Mouse (Mus musculus): ENCODE measurements at regions not wholly inside any gene's neighbourhood (a gene's known extent, or its start where the extent isn't known, plus 50 kb on each side); places are given as distances from the start of the nearest gene placed in this dataset.

DNA sequence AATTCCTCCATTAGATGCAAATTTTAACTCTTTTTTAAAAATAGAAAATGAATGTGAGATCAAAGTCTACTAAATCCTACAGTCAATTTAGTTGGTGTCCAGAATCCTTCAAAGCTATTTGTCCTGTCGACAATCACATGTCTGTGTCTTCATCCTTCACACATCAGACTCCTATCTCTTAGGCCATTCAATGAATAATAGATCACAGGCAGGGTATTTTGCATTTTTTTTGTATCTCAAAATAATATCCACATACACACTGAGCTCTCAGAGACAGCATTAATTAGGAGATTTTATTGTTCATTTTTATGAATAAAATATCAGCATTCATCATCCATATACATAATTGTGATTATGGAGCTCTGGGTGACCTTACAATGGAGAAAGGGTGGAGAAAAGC, 427.2 kb downstream of the Hao1 start:
- Histone ChIP-seq H3K4me2 (ENCODE audit: low read length) (no peak overlapping the region), H3K9me3 (replicated peaks; ENCODE audit: control insufficient read depth, low read length, poor library complexity, severe bottlenecking) (no peaks in the 10 kb centered on the region), H3K4me3 (ENCODE audit: low read depth, low read length) (no peak overlapping the region), H3K9ac (ENCODE audit: low read depth, low read length) (no peak overlapping the region), H3K36me3 (ENCODE audit: control insufficient read depth, insufficient read depth, low read length) (no peaks in the 10 kb centered on the region), H3K27ac (ENCODE audit: low read length) (no peak overlapping the region), H3K27me3 (ENCODE audit: control insufficient read depth, insufficient read depth, low read depth, low read length) (no peaks in the 10 kb centered on the region), H3K4me1 (ENCODE audit: control insufficient read depth, insufficient read depth, low read length) (no peaks in the 10 kb centered on the region)
- WGBS, result 43% methylated on average over 1 of the region's 1 CpGs
- ATAC-seq, result no peak

DNA sequence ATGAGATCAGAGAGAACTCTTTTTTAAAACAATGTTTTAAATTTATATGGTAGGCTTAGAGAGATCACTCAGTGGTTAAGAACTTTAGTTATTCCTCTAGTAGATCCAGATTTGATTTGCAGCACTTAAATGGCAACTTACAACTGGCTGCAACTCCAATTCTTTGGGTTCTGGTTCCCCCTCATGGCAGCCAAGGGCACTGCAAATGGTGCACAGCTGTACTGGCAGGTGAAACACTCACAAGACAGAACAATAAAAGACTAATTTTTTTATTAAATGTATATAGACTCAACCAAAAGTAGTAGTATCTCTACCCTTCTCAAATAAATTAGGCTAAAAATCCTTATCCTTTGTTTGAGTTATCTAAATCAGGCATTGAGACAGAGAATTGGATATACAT, 446.9 kb downstream of the Hao1 start:
- no peaks in the 10 kb centered on the region for H3K27me3 ChIP-seq (ENCODE audit: control insufficient read depth, insufficient read depth, low read depth, low read length)
- no peaks in the 10 kb centered on the region for H3K9me3 ChIP-seq (replicated peaks; ENCODE audit: control insufficient read depth, low read length, poor library complexity, severe bottlenecking)
- H3K4me2 ChIP-seq (ENCODE audit: low read length), result no peak overlapping the region
- no peaks in the 10 kb centered on the region for H3K36me3 ChIP-seq (ENCODE audit: control insufficient read depth, insufficient read depth, low read length)
- no peak overlapping the region for H3K4me3 ChIP-seq (ENCODE audit: low read depth, low read length)
- no peaks in the 10 kb centered on the region for H3K4me1 ChIP-seq (ENCODE audit: control insufficient read depth, insufficient read depth, low read length)
- no peak for ATAC-seq
- no peak overlapping the region for H3K27ac ChIP-seq (ENCODE audit: low read length)
- no peak overlapping the region for H3K9ac ChIP-seq (ENCODE audit: low read depth, low read length)

- Histone ChIP-seq H3K9ac (ENCODE audit: low read depth, low read length) (no peak overlapping the region), H3K4me3 (ENCODE audit: low read depth, low read length) (no peak overlapping the region), H3K4me2 (ENCODE audit: low read length) (no peak overlapping the region), H3K4me1 (ENCODE audit: control insufficient read depth, insufficient read depth, low read length) (no peaks in the 10 kb centered on the region), H3K9me3 (replicated peaks; ENCODE audit: control insufficient read depth, low read length, poor library complexity, severe bottlenecking) (no peaks in the 10 kb centered on the region; the same call in 1 of the 2 replicates), H3K27me3 (ENCODE audit: control insufficient read depth, insufficient read depth, low read depth, low read length) (no peaks in the 10 kb centered on the region), H3K27ac (ENCODE audit: low read length) (no peak overlapping the region), H3K36me3 (ENCODE audit: control insufficient read depth, insufficient read depth, low read length) (no peaks in the 10 kb centered on the region)
- WGBS, result 90% methylated on average over 2 of the region's 2 CpGs
- no peak for ATAC-seq
These were observed 465.8 kb downstream of the Hao1 start for GRCm38 (mm10) chr2:134088374-134088773.

DNA sequence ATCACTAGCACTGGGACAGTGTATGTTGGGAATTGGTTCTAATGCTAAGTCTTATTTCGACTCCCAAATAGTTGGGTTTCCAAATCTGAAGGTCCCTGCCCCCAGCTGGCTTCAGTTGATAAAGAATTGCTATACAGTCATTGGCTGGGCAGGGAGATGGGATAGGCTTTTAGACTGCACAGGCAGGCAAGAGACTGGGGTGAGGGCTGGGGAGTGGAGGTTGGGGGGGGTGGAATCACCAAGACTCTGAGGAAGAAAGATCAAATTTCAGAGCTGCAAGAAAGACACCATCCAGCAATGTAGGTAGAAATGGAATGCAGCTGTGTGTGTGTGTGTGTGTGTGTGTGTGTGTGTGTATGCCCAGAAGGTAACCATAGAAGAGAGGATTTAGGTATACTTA, 474.0 kb downstream of the Hao1 start:
- ATAC-seq, result no peak
- 77% methylated on average over 1 of the region's 1 CpGs for WGBS
- no peaks in the 10 kb centered on the region for H3K9me3 ChIP-seq (replicated peaks; ENCODE audit: control insufficient read depth, low read length, poor library complexity, severe bottlenecking)

DNA sequence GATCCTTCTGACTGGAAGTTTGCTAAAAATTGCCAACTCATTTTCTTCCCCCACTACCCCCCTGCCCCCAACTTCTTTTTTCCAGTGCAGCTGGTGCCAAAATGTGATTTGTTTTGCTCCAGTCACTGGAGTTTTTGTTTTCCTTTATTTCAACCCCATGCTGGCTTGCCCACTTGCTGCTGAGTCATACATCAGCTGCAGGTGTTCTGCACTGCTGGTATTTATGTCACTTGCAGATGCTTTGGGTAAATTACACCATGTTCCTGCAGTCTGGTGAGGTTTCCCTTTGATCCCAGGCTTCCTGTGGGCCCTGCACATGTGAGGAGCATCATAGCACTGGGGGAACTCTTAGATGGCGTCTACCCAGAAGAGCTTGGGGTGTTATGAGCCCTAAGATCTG, 476.2 kb downstream of the Hao1 start:
- H3K27me3 ChIP-seq (ENCODE audit: control insufficient read depth, insufficient read depth, low read depth, low read length), result no peaks in the 10 kb centered on the region
- 73% methylated on average over 1 of the region's 1 CpGs for WGBS
- no peak overlapping the region for H3K4me3 ChIP-seq (ENCODE audit: low read depth, low read length)

More for the DNA sequence above, 474.0 kb downstream of the Hao1 start:
- Histone ChIP-seq H3K4me1 (ENCODE audit: control insufficient read depth, insufficient read depth, low read length) (no peaks in the 10 kb centered on the region), H3K36me3 (ENCODE audit: control insufficient read depth, insufficient read depth, low read length) (no peaks in the 10 kb centered on the region), H3K27ac (ENCODE audit: low read length) (no peak overlapping the region), H3K4me2 (ENCODE audit: low read length) (no peak overlapping the region), H3K4me3 (ENCODE audit: low read depth, low read length) (no peak overlapping the region), H3K27me3 (ENCODE audit: control insufficient read depth, insufficient read depth, low read depth, low read length) (no peaks in the 10 kb centered on the region), H3K9ac (ENCODE audit: low read depth, low read length) (no peak overlapping the region)

DNA sequence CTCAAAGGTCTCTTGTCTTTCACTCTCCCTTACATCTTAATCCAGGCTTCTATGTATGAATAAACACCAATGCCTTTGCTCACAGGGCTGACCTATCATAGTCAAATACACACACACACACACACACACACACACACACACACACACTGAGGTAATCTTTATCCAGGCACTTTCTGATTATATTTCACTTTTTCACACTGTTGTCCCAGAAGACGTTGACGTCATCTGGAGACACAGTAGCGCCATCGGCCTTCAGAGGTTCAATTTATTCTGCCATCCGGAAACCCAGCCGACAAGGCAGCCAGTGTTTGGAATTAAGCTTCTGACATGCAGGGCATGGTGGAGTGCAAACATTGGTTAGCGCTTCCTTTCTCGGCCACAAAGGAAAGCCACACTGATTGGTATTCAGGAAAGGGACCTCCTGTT, 486.2 kb downstream of the Hao1 start:
- ATAC-seq, result peak; percentile 90
- H3K4me2 ChIP-seq (ENCODE audit: low read length), result peak overlapping the region; percentile 40
- H3K9me3 ChIP-seq (replicated peaks; ENCODE audit: control insufficient read depth, low read length, poor library complexity, severe bottlenecking), result no peaks in the 10 kb centered on the region
- no peak overlapping the region for H3K9ac ChIP-seq (ENCODE audit: low read depth, low read length)
- H3K27ac ChIP-seq (ENCODE audit: low read length), result peak overlapping the region; percentile 38
- H3K27me3 ChIP-seq (ENCODE audit: control insufficient read depth, insufficient read depth, low read depth, low read length), result no peaks in the 10 kb centered on the region
- no peak overlapping the region for H3K4me3 ChIP-seq (ENCODE audit: low read depth, low read length)
- H3K4me1 ChIP-seq (ENCODE audit: control insufficient read depth, insufficient read depth, low read length), result peaks cover 5% of the 10 kb centered on the region
- WGBS, result 7% methylated on average over 8 of the region's 8 CpGs
- no peaks in the 10 kb centered on the region for H3K36me3 ChIP-seq (ENCODE audit: control insufficient read depth, insufficient read depth, low read length)

More for the DNA sequence above, 476.2 kb downstream of the Hao1 start:
- no peak overlapping the region for H3K27ac ChIP-seq (ENCODE audit: low read length)
- no peak overlapping the region for H3K9ac ChIP-seq (ENCODE audit: low read depth, low read length)
- ATAC-seq, result no peak
- no peaks in the 10 kb centered on the region for H3K9me3 ChIP-seq (replicated peaks; ENCODE audit: control insufficient read depth, low read length, poor library complexity, severe bottlenecking)
- H3K36me3 ChIP-seq (ENCODE audit: control insufficient read depth, insufficient read depth, low read length), result no peaks in the 10 kb centered on the region
- H3K4me1 ChIP-seq (ENCODE audit: control insufficient read depth, insufficient read depth, low read length), result no peaks in the 10 kb centered on the region
- no peak overlapping the region for H3K4me2 ChIP-seq (ENCODE audit: low read length)

- H3K27ac ChIP-seq (ENCODE audit: low read length), result peak overlapping the region; percentile 38; the same call in 1 of the 2 replicates
- no peak overlapping the region for H3K9ac ChIP-seq (ENCODE audit: low read depth, low read length)
- ATAC-seq, result no peak
- H3K36me3 ChIP-seq (ENCODE audit: control insufficient read depth, insufficient read depth, low read length), result no peaks in the 10 kb centered on the region
- 100% methylated on average over 1 of the region's 1 CpGs for WGBS
- no peak overlapping the region for H3K4me3 ChIP-seq (ENCODE audit: low read depth, low read length)
- no peaks in the 10 kb centered on the region for H3K27me3 ChIP-seq (ENCODE audit: control insufficient read depth, insufficient read depth, low read depth, low read length)
- no peaks in the 10 kb centered on the region for H3K9me3 ChIP-seq (replicated peaks; ENCODE audit: control insufficient read depth, low read length, poor library complexity, severe bottlenecking)
- H3K4me2 ChIP-seq (ENCODE audit: low read length), result no peak overlapping the region
- H3K4me1 ChIP-seq (ENCODE audit: control insufficient read depth, insufficient read depth, low read length), result peaks cover 5% of the 10 kb centered on the region
These were observed 486.8 kb downstream of the Hao1 start for GRCm38 (mm10) chr2:134067404-134067803.

DNA sequence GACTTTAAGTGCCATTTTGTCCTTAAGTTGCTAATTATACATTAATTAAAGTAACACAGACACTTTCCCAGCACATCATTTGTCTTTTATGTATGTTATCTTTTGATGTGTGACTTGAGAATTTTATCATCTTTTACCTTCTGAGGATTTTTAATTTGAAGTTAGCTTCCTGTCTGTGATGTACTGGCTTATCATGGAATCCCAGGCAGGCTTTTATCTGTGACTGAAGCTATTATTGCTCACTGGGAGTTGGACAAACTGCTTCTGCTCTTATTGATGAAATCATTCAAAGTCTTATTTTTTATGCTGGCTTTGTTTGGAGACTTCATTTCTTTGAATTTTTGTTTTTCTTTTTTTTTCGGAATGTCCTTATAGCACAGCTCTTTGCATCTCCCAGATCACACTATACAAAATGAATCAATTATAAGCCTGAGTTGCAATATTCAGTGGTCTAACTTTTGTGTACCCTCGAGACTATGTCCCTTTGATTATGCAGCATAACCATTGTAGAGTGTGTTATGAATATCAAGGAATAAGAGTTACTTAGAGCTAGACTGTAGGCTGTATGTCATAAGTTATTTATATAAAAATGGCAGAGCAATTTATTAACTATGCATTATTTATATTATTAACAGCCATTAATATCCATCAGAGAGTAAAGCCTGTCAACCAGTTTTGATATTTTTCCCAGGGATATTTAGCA, 494.1 kb downstream of the Hao1 start:
- ATAC-seq, result peak; percentile 72; the same call in 1 of the 2 replicates
- Histone ChIP-seq H3K4me1 (ENCODE audit: control insufficient read depth, insufficient read depth, low read length) (no peaks in the 10 kb centered on the region), H3K9me3 (replicated peaks; ENCODE audit: control insufficient read depth, low read length, poor library complexity, severe bottlenecking) (no peaks in the 10 kb centered on the region), H3K36me3 (ENCODE audit: control insufficient read depth, insufficient read depth, low read length) (no peaks in the 10 kb centered on the region), H3K27me3 (ENCODE audit: control insufficient read depth, insufficient read depth, low read depth, low read length) (no peaks in the 10 kb centered on the region), H3K4me3 (ENCODE audit: low read depth, low read length) (no peak overlapping the region), H3K4me2 (ENCODE audit: low read length) (no peak overlapping the region), H3K27ac (ENCODE audit: low read length) (no peak overlapping the region), H3K9ac (ENCODE audit: low read depth, low read length) (no peak overlapping the region)
- WGBS, result 68% methylated on average over 2 of the region's 2 CpGs

- no peak overlapping the region for H3K27ac ChIP-seq (ENCODE audit: low read length)
- ATAC-seq, result no peak
- H3K4me3 ChIP-seq (ENCODE audit: low read depth, low read length), result no peak overlapping the region
- H3K9me3 ChIP-seq (replicated peaks; ENCODE audit: control insufficient read depth, low read length, poor library complexity, severe bottlenecking), result no peaks in the 10 kb centered on the region
- 39% methylated on average over 6 of the region's 6 CpGs for WGBS
- no peaks in the 10 kb centered on the region for H3K4me1 ChIP-seq (ENCODE audit: control insufficient read depth, insufficient read depth, low read length)
- H3K9ac ChIP-seq (ENCODE audit: low read depth, low read length), result no peak overlapping the region
- H3K27me3 ChIP-seq (ENCODE audit: control insufficient read depth, insufficient read depth, low read depth, low read length), result no peaks in the 10 kb centered on the region
- H3K4me2 ChIP-seq (ENCODE audit: low read length), result no peak overlapping the region
- H3K36me3 ChIP-seq (ENCODE audit: control insufficient read depth, insufficient read depth, low read length), result no peaks in the 10 kb centered on the region
These were observed 484.5 kb downstream of the Bmp2 start for GRCm38 (mm10) chr2:134036359-134036874.
